Mouse (Mus musculus) liver, embryonic 12.5 days (tissue): ENCODE results near the gene Tmem102. TPM values are rescaled to one million over a fixed set of nuclear protein-coding genes. Genes with fewer than 3 reads are reported as not detected.

Experiments
- ATAC-seq: fragments of 200-750 bp; cut with Nextera tagmentation; 2 replicates; pipeline ENCODE4 v1.8.0; 2017; ENCODE audit warnings: moderate number of reproducible peaks, mild to moderate bottlenecking, moderate library complexity
- H3K27ac ChIP-seq: fragments of 300-500 bp; sonication (generic); 2 replicates; pipeline ENCODE4 v1.5.1; 2016; ENCODE audit warnings: mild to moderate bottlenecking
- H3K27me3 ChIP-seq: fragments of 300-500 bp; sonication (generic); replicated peaks from 2 replicates; pipeline ENCODE4 v1.6.1; 2016; ENCODE audit warnings: mild to moderate bottlenecking, moderate library complexity
- H3K36me3 ChIP-seq: fragments of 300-500 bp; sonication (generic); 2 replicates; pipeline ENCODE4 v1.6.1; 2016; ENCODE audit warnings: mild to moderate bottlenecking, moderate library complexity
- H3K4me1 ChIP-seq: fragments of 300-500 bp; sonication (generic); 2 replicates; pipeline ENCODE4 v1.6.1; 2016
- H3K4me2 ChIP-seq: fragments of 300-500 bp; sonication (generic); 2 replicates; pipeline ENCODE4 v1.6.1; 2016; ENCODE audit warnings: mild to moderate bottlenecking, moderate library complexity
- H3K4me3 ChIP-seq: fragments of 300-500 bp; sonication (generic); 2 replicates; pipeline ENCODE4 v1.5.1; 2016; ENCODE audit warnings: mild to moderate bottlenecking, moderate library complexity
- H3K9ac ChIP-seq: fragments of 300-500 bp; sonication (generic); 2 replicates; pipeline ENCODE4 v1.6.1; 2016; ENCODE audit warnings: mild to moderate bottlenecking, moderate library complexity
- H3K9me3 ChIP-seq: fragments of 300-500 bp; sonication (generic); replicated peaks from 2 replicates; pipeline ENCODE4 v1.6.1; 2016; ENCODE audit warnings: mild to moderate bottlenecking, moderate library complexity
- WGBS: fragments of 180-500 bp; shearing (Covaris S2); methylation state at CpG from one replicate; pipeline ENCODE4 v1.1.7; 2016; ENCODE audit not compliant: insufficient replicate concordance; 5-methylcytosine and 5-hydroxymethylcytosine counted together
- polyA plus RNA-seq: library from polyadenylated mRNA; unstranded; fragments of >200 nt; fragmentation: Nextera tagmentation; extraction: Ambion mirVana; gene quantifications from 2 replicates; pipeline ENCODE4 v1.2.1, GENCODE M21; 2016

Gene Tmem102
- polyA plus RNA-seq, 1 experiment from 2014 or later: 0.72 TPM

GRCm38 (mm10) chr11:69837952-69838713 is 32.7 kb upstream of the Tmem102 start, which contains the start of gene Tmem256:
Gene Tmem256, plus strand, starts transcription at chr11:69838514.
- Histone ChIP-seq H3K27ac (peak within 1 kb of the TSS; percentile 80), H3K27me3 (peaks cover 47% of the 10 kb centered on the region), H3K9ac (peak within 1 kb of the TSS; percentile 77), H3K4me1 (peaks cover 73% of the 10 kb centered on the region), H3K36me3 (0 out of 2 replicates have a peak, but pooled peaks cover 5% of the 10 kb centered on the region), H3K4me3 (peak within 1 kb of the TSS; percentile 63), H3K4me2 (peak within 1 kb of the TSS; percentile 98), H3K9me3 (no peaks in the 10 kb centered on the region)
- ATAC-seq: peak; percentile 85
- WGBS: under 1% methylated on average over 34 of the region's 34 CpGs

- Histone ChIP-seq H3K27me3 (peaks cover 52% of the 10 kb centered on the region), H3K9me3 (no peaks in the 10 kb centered on the region), H3K9ac (peak within 1 kb of the TSS; percentile 77), H3K4me2 (peak within 1 kb of the TSS; percentile 98), H3K36me3 (0 out of 2 replicates have a peak, but pooled peaks cover 5% of the 10 kb centered on the region), H3K27ac (peak within 1 kb of the TSS; percentile 80), H3K4me1 (peaks cover 68% of the 10 kb centered on the region), H3K4me3 (peak within 1 kb of the TSS; percentile 63)
- peak; percentile 30 for ATAC-seq
- under 1% methylated on average over 30 of the region's 32 CpGs for WGBS
Measured at GRCm38 (mm10) chr11:69837604-69837951, 32.2 kb upstream of the Tmem102 start, which contains the start of gene Nlgn2. Gene Nlgn2, minus strand, starts transcription at chr11:69837784.

DNA sequence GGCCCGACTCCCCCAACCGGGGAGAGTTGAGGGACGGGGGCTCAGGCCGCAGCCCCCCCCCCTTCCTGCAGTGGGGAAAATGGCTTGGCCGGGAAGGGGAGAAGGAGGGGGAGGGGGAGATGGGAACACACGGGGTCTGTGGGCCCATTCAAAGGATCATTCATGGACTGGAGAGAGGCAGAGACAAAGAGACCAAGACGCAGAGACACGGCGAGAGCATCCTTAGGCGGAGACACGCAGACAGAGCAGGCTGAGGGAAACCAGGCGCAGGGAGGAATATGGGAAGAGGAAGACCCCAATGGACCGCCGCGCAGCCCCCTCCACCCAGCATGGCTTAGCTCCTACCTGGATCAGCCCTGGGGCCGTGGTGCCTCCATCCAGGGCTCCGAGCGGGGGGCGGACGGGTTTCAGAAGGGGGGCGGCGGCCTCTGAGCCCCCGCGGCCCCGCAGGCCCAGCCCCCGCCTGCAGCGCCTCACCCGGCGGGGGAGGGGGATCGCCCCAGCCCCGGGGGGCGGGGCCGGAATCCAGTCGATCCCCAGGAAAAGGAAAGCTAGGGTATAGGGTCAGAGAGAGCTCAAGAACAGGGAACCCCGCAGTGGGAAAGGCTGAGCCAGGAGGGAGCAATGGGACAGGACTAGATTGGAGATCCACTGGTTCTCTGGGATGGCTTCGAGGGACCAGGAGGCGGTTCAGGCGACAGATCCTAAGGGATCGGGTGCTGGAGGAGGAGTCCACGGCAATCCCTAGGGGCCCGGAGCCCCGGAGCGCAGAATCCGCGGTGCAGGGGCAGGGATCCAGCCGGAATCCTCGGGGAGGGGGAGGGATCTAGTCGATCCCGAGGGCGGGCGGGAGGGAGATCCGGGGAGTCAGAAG is 31.5 kb upstream of the Tmem102 start:
- Histone ChIP-seq H3K27ac (peak overlapping the region; percentile 80), H3K9ac (peak overlapping the region; percentile 72), H3K4me2 (peak overlapping the region; percentile 98), H3K4me1 (peaks cover 62% of the 10 kb centered on the region), H3K27me3 (peaks cover 59% of the 10 kb centered on the region), H3K4me3 (peak overlapping the region; percentile 63), H3K9me3 (no peaks in the 10 kb centered on the region), H3K36me3 (0 out of 2 replicates have a peak, but pooled peaks cover 5% of the 10 kb centered on the region)
- ATAC-seq: no peak
- WGBS: 3% methylated on average over 52 of the region's 52 CpGs

GRCm38 (mm10) chr11:69835966-69836335 is 30.5 kb upstream of the Tmem102 start:
- peaks cover 69% of the 10 kb centered on the region for H3K27me3 ChIP-seq
- 6% methylated on average over 4 of the region's 4 CpGs for WGBS
- H3K9ac ChIP-seq: no peak overlapping the region
- peak overlapping the region; percentile 98 for H3K4me2 ChIP-seq
- H3K4me3 ChIP-seq: 0 out of 2 replicates have a peak overlapping the region, but pooled peaks have one; percentile 2
- H3K4me1 ChIP-seq: peaks cover 70% of the 10 kb centered on the region
- H3K27ac ChIP-seq: no peak overlapping the region
- H3K9me3 ChIP-seq: no peaks in the 10 kb centered on the region
- ATAC-seq: no peak
- H3K36me3 ChIP-seq: 0 out of 2 replicates have a peak, but pooled peaks cover 9% of the 10 kb centered on the region

- ATAC-seq: no peak
- peaks cover 70% of the 10 kb centered on the region for H3K4me1 ChIP-seq
- no peak overlapping the region for H3K9ac ChIP-seq
- H3K27ac ChIP-seq: no peak overlapping the region
- no peaks in the 10 kb centered on the region for H3K9me3 ChIP-seq
- WGBS: 15% methylated on average over 9 of the region's 9 CpGs
- H3K4me2 ChIP-seq: peak overlapping the region; percentile 98
- H3K4me3 ChIP-seq: 0 out of 2 replicates have a peak overlapping the region, but pooled peaks have one; percentile 2
- peaks cover 74% of the 10 kb centered on the region for H3K27me3 ChIP-seq
- H3K36me3 ChIP-seq: 0 out of 2 replicates have a peak, but pooled peaks cover 8% of the 10 kb centered on the region
Measured at GRCm38 (mm10) chr11:69835326-69835965, 30.0 kb upstream of the Tmem102 start.

- Histone ChIP-seq H3K4me3 (peak overlapping the region; percentile 44), H3K9me3 (no peaks in the 10 kb centered on the region), H3K4me2 (peak overlapping the region; percentile 98), H3K4me1 (peaks cover 58% of the 10 kb centered on the region), H3K27me3 (peaks cover 82% of the 10 kb centered on the region), H3K9ac (peak overlapping the region; percentile 68), H3K36me3 (0 out of 2 replicates have a peak, but pooled peaks cover 4% of the 10 kb centered on the region), H3K27ac (no peak overlapping the region)
- ATAC-seq: peak; percentile 31; the same call in 1 of the 2 replicates
- 5% methylated on average over 46 of the region's 48 CpGs for WGBS
Measured at GRCm38 (mm10) chr11:69834001-69834549, 28.7 kb upstream of the Tmem102 start.

- Histone ChIP-seq H3K4me2 (peak overlapping the region; percentile 98), H3K36me3 (0 out of 2 replicates have a peak, but pooled peaks cover 4% of the 10 kb centered on the region), H3K9ac (peak overlapping the region; percentile 68), H3K27ac (no peak overlapping the region), H3K4me1 (peaks cover 54% of the 10 kb centered on the region), H3K4me3 (peak overlapping the region; percentile 44), H3K9me3 (no peaks in the 10 kb centered on the region), H3K27me3 (peaks cover 82% of the 10 kb centered on the region)
- WGBS: 41% methylated on average over 8 of the region's 8 CpGs
- no peak for ATAC-seq
Measured at GRCm38 (mm10) chr11:69833554-69833953, 28.1 kb upstream of the Tmem102 start.

DNA sequence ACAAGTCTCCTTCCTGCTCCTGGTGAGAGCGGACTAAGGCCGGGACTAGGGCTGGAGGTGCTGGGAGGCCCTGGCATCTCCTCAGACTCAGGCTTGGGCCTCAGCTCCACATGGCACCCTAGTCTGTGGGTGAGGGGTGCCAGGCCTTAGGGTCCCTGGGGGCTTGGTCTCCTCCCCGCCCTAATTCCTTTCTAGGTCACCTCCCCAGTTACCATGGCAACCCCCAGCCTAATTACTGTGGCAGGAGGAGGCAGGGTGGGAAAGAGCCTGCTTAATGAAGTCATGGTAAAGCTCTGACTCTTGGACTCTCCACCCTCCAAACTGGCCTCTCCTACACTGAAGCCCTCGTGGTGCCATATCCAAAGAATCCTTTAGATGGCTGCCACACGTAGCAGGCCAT is 23.4 kb upstream of the Tmem102 start:
- peaks cover 13% of the 10 kb centered on the region for H3K4me1 ChIP-seq
- H3K27ac ChIP-seq: no peak overlapping the region
- ATAC-seq: no peak
- H3K36me3 ChIP-seq: peaks cover 41% of the 10 kb centered on the region
- WGBS: 75% methylated on average over 5 of the region's 5 CpGs
- no peak overlapping the region for H3K4me2 ChIP-seq
- H3K4me3 ChIP-seq: no peak overlapping the region
- H3K9me3 ChIP-seq: no peaks in the 10 kb centered on the region
- peaks cover 49% of the 10 kb centered on the region for H3K27me3 ChIP-seq
- no peak overlapping the region for H3K9ac ChIP-seq

DNA sequence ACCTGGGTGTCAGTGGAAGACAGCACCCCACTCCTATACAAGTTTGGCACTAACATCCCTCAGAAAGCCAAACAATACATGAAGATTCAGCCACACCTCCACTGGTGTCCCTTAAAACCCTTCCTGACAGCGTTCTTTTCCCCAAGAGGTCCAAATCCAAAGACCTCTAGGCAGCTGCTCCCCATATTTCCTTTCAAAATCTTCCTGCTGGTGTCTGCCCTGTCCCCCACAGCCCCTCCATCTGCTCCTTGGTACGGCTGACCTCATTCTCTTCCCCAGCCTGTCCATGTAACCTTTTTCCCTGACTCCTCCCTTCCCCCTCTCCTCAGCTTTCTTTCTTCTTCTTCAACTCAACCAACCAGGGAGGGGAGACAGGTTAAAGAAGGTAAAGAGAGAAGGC is 18.0 kb upstream of the Tmem102 start:
- Histone ChIP-seq H3K9ac (no peak overlapping the region), H3K27me3 (peaks cover 15% of the 10 kb centered on the region), H3K4me1 (no peaks in the 10 kb centered on the region), H3K9me3 (no peaks in the 10 kb centered on the region), H3K4me3 (no peak overlapping the region), H3K27ac (no peak overlapping the region), H3K4me2 (no peak overlapping the region), H3K36me3 (peaks cover 37% of the 10 kb centered on the region)
- WGBS: 55% methylated on average over 2 of the region's 2 CpGs
- ATAC-seq: no peak

GRCm38 (mm10) chr11:69822080-69822479 is 16.7 kb upstream of the Tmem102 start, which contains the start of gene Spem1:
Gene Spem1, minus strand, starts transcription at chr11:69822180.
- no peak within 1 kb of the TSS for H3K9ac ChIP-seq
- no peak within 1 kb of the TSS for H3K4me2 ChIP-seq
- H3K4me3 ChIP-seq: no peak within 1 kb of the TSS
- no peaks in the 10 kb centered on the region for H3K4me1 ChIP-seq
- H3K27ac ChIP-seq: no peak within 1 kb of the TSS
- peaks cover 23% of the 10 kb centered on the region for H3K36me3 ChIP-seq
- ATAC-seq: no peak
- H3K9me3 ChIP-seq: no peaks in the 10 kb centered on the region
- H3K27me3 ChIP-seq: peaks cover 24% of the 10 kb centered on the region
- 77% methylated on average over 3 of the region's 3 CpGs for WGBS

GRCm38 (mm10) chr11:69818871-69819270 is 13.4 kb upstream of the Tmem102 start:
- WGBS: 68% methylated on average over 8 of the region's 8 CpGs
- H3K4me3 ChIP-seq: no peak overlapping the region
- H3K4me1 ChIP-seq: no peaks in the 10 kb centered on the region
- no peak overlapping the region for H3K4me2 ChIP-seq
- H3K27me3 ChIP-seq: peaks cover 34% of the 10 kb centered on the region
- H3K27ac ChIP-seq: no peak overlapping the region
- no peaks in the 10 kb centered on the region for H3K9me3 ChIP-seq
- no peak for ATAC-seq
- H3K9ac ChIP-seq: no peak overlapping the region
- H3K36me3 ChIP-seq: no peaks in the 10 kb centered on the region
